Mouse (Mus musculus) MEL (cell line): Measurements from ENCODE around the gene Smoc1. TPM values are rescaled to one million over a fixed set of nuclear protein-coding genes. Genes with fewer than 3 reads are reported as not detected.

Experiments
- DNase-seq: peaks from one replicate; pipeline ENCODE4 v3.0.0; 2011; ENCODE audit warnings: low read depth, low spot score
- H3K27ac ChIP-seq: 2 replicates; pipeline ENCODE4 v1.5.1; 2012; ENCODE audit warnings: low read depth, mild to moderate bottlenecking, control low read depth, low read length, moderate library complexity; ENCODE audit not compliant: control insufficient read depth
- H3K27me3 ChIP-seq, 2 experiments: fragments of 150-350 bp in 1 of 2; sonication (generic) in 1 of 2; 2 replicates each; pipeline ENCODE4 v1.6.1; 2012; ENCODE audit warnings: low read length in 2 of 2, mild to moderate bottlenecking in 2 of 2, improper control_type of control experiment in 1 of 2, moderate library complexity in 1 of 2; ENCODE audit not compliant: insufficient read depth in 2 of 2, control insufficient read depth in 1 of 2
- H3K36me3 ChIP-seq, 2 experiments: 2 replicates each; pipeline ENCODE4 v1.6.1; 2012 to 2014; ENCODE audit warnings: low read length in 2 of 2, improper control_type of control experiment in 1 of 2, inconsistent platforms in 1 of 2, mild to moderate bottlenecking in 1 of 2; ENCODE audit not compliant: insufficient read depth in 2 of 2, control insufficient read depth in 1 of 2
- H3K4me1 ChIP-seq, 2 experiments: fragments of 150-350 bp in 1 of 2; sonication (generic) in 1 of 2; 2 replicates each; pipeline ENCODE4 v1.6.1; 2012; ENCODE audit warnings: low read length in 2 of 2, improper control_type of control experiment in 1 of 2, mild to moderate bottlenecking in 1 of 2; ENCODE audit not compliant: insufficient read depth in 2 of 2, control insufficient read depth in 1 of 2
- H3K4me3 ChIP-seq, 2 experiments: fragments of 150-350 bp in 1 of 2; sonication (generic) in 1 of 2; 2 replicates each; pipeline ENCODE4 v1.5.1; 2012; ENCODE audit warnings: low read depth in 2 of 2, low read length in 2 of 2, mild to moderate bottlenecking in 2 of 2, moderate library complexity in 2 of 2, control low read depth in 1 of 2, improper control_type of control experiment in 1 of 2; ENCODE audit not compliant: control insufficient read depth in 1 of 2, insufficient read depth in 1 of 2
- H3K79me2 ChIP-seq: 2 replicates; pipeline ENCODE4 v1.6.1; 2012; ENCODE audit warnings: mild to moderate bottlenecking, low read length, moderate library complexity; ENCODE audit not compliant: control insufficient read depth, poor library complexity, insufficient read depth
- H3K9ac ChIP-seq: 2 replicates; pipeline ENCODE4 v1.6.1; 2012; ENCODE audit warnings: low read depth, mild to moderate bottlenecking, control low read depth, low read length, moderate library complexity; ENCODE audit not compliant: control insufficient read depth, poor library complexity, severe bottlenecking
- H3K9me3 ChIP-seq: fragments of 150-350 bp; sonication (generic); replicated peaks from 2 replicates; pipeline ENCODE4 v1.6.1; 2012; ENCODE audit warnings: mild to moderate bottlenecking, low read length, improper control_type of control experiment, moderate library complexity; ENCODE audit not compliant: insufficient read depth
- BHLHE40 ChIP-seq: IDR thresholded peaks from 2 replicates; pipeline ENCODE4 v1.6.1; 2012; ENCODE audit warnings: low read depth, mild to moderate bottlenecking, inconsistent platforms, low read length, improper control_type of control experiment, borderline replicate concordance
- CHD2 ChIP-seq: IDR thresholded peaks from 2 replicates; pipeline ENCODE4 v1.6.1; 2011; ENCODE audit warnings: low read length, improper control_type of control experiment
- ELF1 ChIP-seq: IDR thresholded peaks from 2 replicates; pipeline ENCODE4 v1.6.1; 2014; ENCODE audit warnings: low read depth, mild to moderate bottlenecking, inconsistent platforms, low read length, improper control_type of control experiment, moderate library complexity
- EP300 ChIP-seq, 2 experiments: IDR thresholded peaks; 2 replicates each; pipeline ENCODE4 v1.6.1; 2011; ENCODE audit warnings: improper control_type of control experiment in 2 of 2, low read length in 2 of 2, low read depth in 1 of 2, mild to moderate bottlenecking in 1 of 2
- GABPA ChIP-seq: IDR thresholded peaks from 2 replicates; pipeline ENCODE4 v1.6.1; 2012; ENCODE audit warnings: low read depth, mild to moderate bottlenecking, inconsistent platforms, low read length, improper control_type of control experiment, moderate library complexity
- HCFC1 ChIP-seq: IDR thresholded peaks from 2 replicates; pipeline ENCODE4 v1.6.1; 2012; ENCODE audit warnings: low read depth, mild to moderate bottlenecking, inconsistent platforms, low read length, improper control_type of control experiment, moderate library complexity
- JUND ChIP-seq: IDR thresholded peaks from 2 replicates; pipeline ENCODE4 v1.6.1; 2011; ENCODE audit warnings: low read depth, mild to moderate bottlenecking, improper control_type of control experiment, low read length
- MAFK ChIP-seq: IDR thresholded peaks from 2 replicates; pipeline ENCODE4 v1.6.1; 2011; ENCODE audit warnings: low read depth, mild to moderate bottlenecking, low read length, improper control_type of control experiment, borderline replicate concordance
- MXI1 ChIP-seq: IDR thresholded peaks from 2 replicates; pipeline ENCODE4 v1.6.1; 2011; ENCODE audit warnings: mild to moderate bottlenecking, low read depth, low read length, improper control_type of control experiment
- NELFE ChIP-seq: IDR thresholded peaks from 2 replicates; pipeline ENCODE4 v1.6.1; 2011; ENCODE audit warnings: low read depth, low read length, improper control_type of control experiment
- NRF1 ChIP-seq: IDR thresholded peaks from 2 replicates; pipeline ENCODE4 v1.6.1; 2014; ENCODE audit warnings: low read depth, mild to moderate bottlenecking, inconsistent platforms, low read length, improper control_type of control experiment, moderate library complexity; ENCODE audit not compliant: poor library complexity, insufficient read depth, severe bottlenecking
- POLR2A ChIP-seq, 2 experiments: IDR thresholded peaks; 2 replicates each; pipeline ENCODE4 v1.6.1; 2011 to 2012; ENCODE audit warnings: low read length in 2 of 2, mild to moderate bottlenecking in 2 of 2, control low read depth in 1 of 2, improper control_type of control experiment in 1 of 2, low read depth in 1 of 2, moderate library complexity in 1 of 2; ENCODE audit not compliant: control insufficient read depth in 1 of 2, insufficient read depth in 1 of 2, poor library complexity in 1 of 2
- RAD21 ChIP-seq: IDR thresholded peaks from 2 replicates; pipeline ENCODE4 v1.6.1; 2011; ENCODE audit warnings: mild to moderate bottlenecking, low read depth, low read length, improper control_type of control experiment
- RCOR1 ChIP-seq: IDR thresholded peaks from 2 replicates; pipeline ENCODE4 v1.6.1; 2012; ENCODE audit warnings: low read depth, mild to moderate bottlenecking, inconsistent platforms, low read length, improper control_type of control experiment
- SIN3A ChIP-seq: IDR thresholded peaks from 2 replicates; pipeline ENCODE4 v1.6.1; 2012; ENCODE audit warnings: low read length, improper control_type of control experiment, inconsistent platforms
- TAL1 ChIP-seq: IDR thresholded peaks from 2 replicates; pipeline ENCODE4 v1.6.1; 2012; ENCODE audit warnings: mild to moderate bottlenecking, inconsistent platforms, low read length, moderate library complexity, mixed read lengths
- TBP ChIP-seq: IDR thresholded peaks from 2 replicates; pipeline ENCODE4 v1.8.0; 2011; ENCODE audit warnings: low read depth, low read length, improper control_type of control experiment
- polyA plus RNA-seq, 2 experiments: library from polyadenylated mRNA; stranded (reverse) in 1 of 2; unstranded in 1 of 2; fragments of >175 nt in 1 of 2; fragments of >200 nt in 1 of 2; gene quantifications; 2 replicates each; pipeline versions ENCODE4 v1.2.1 to v1.2.4; 2012; ENCODE audit warnings: low replicate concordance in 2 of 2, low read depth in 1 of 2; ENCODE audit not compliant: insufficient read length in 2 of 2, insufficient read depth in 1 of 2, missing spikeins in 1 of 2
- total RNA-seq: library from RNA; depleted of rRNA; stranded (reverse); fragments of 300-350 nt; gene quantifications from 2 replicates; pipeline ENCODE4 v1.2.3, GENCODE M21; 2012

Gene Smoc1
- total and polyA plus RNA-seq, 3 experiments: 18.8 to 23.3 TPM; not detected in 1

GRCm38 (mm10) chr12:80990901-80991445, 35.6 kb upstream of the Smoc1 start:
- H3K27me3 ChIP-seq: peaks cover 0 to 5% of the 10 kb centered on the region in 2 experiments; a peak in 3 of 4 replicates
- H3K36me3 ChIP-seq: no peaks in the 10 kb centered on the region
- H3K27ac ChIP-seq: no peak overlapping the region
- no peak overlapping the region for H3K4me3 ChIP-seq
- H3K9me3 ChIP-seq: no peaks in the 10 kb centered on the region
- no peaks in the 10 kb centered on the region for H3K79me2 ChIP-seq
- no peak overlapping the region for H3K9ac ChIP-seq
- DNase-seq: no peak
- peaks cover 2 to 4% of the 10 kb centered on the region in 2 experiments; a peak in 2 of 4 replicates for H3K4me1 ChIP-seq
- TF ChIP-seq TAL1: no peak
- no peak for TF ChIP-seq TBP
- TF ChIP-seq HCFC1: no peak
- TF ChIP-seq NRF1: no peak
- TF ChIP-seq MXI1: no peak
- no peak for TF ChIP-seq EP300 (IDR thresholded peaks at IDR 0.05; ENCODE audit: low read depth in 1 of 2, low read length in 2 of 2)
- TF ChIP-seq NELFE: no peak
- no peak for TF ChIP-seq RCOR1
- TF ChIP-seq POLR2A (IDR thresholded peaks at IDR 0.05; ENCODE audit: control insufficient read depth in 1 of 2, insufficient read depth in 1 of 2, low read depth in 1 of 2, low read length in 2 of 2, poor library complexity in 1 of 2): no peak

- H3K4me1 ChIP-seq: peaks cover 2 to 4% of the 10 kb centered on the region in 2 experiments; a peak in 2 of 4 replicates
- DNase-seq: no peak
- H3K27ac ChIP-seq: no peak overlapping the region
- no peak overlapping the region for H3K4me3 ChIP-seq
- H3K9me3 ChIP-seq: no peaks in the 10 kb centered on the region
- H3K79me2 ChIP-seq: no peaks in the 10 kb centered on the region
- peaks cover 0 to 6% of the 10 kb centered on the region in 2 experiments; a peak in 3 of 4 replicates for H3K27me3 ChIP-seq
- no peak for TF ChIP-seq NELFE
- TF ChIP-seq BHLHE40: no peak
- TF ChIP-seq SIN3A: no peak
- no peak for TF ChIP-seq JUND
- TF ChIP-seq RAD21: no peak
- TF ChIP-seq ELF1: no peak
- TF ChIP-seq RCOR1: no peak
- TF ChIP-seq MAFK: no peak
- TF ChIP-seq GABPA: no peak
- no peak for TF ChIP-seq CHD2
- no peak overlapping the region for H3K9ac ChIP-seq
- H3K36me3 ChIP-seq: no peaks in the 10 kb centered on the region
These were observed 34.8 kb upstream of the Smoc1 start for GRCm38 (mm10) chr12:80991806-80992205.
